Mouse (Mus musculus) forebrain, embryonic 16.5 days (tissue): ENCODE measurements around the gene Atad3a. TPM values are rescaled to one million over a fixed set of nuclear protein-coding genes. Genes with fewer than 3 reads are reported as not detected.
"Not testable (repeated sequence)": the region's sequence is repeated elsewhere in the genome, so short reads cannot be mapped to it uniquely, and the experiment has no call there.

ENCODE experiments used
- ATAC-seq: fragments of 200-750 bp; cut with Nextera tagmentation; 2 replicates; pipeline ENCODE4 v1.8.0; 2017; ENCODE audit warnings: mild to moderate bottlenecking, moderate library complexity
- H3K27ac ChIP-seq: fragments of 300-500 bp; sonication (generic); 2 replicates; pipeline ENCODE4 v1.5.1; 2014; ENCODE audit warnings: low read length, control low read depth
- H3K27me3 ChIP-seq: fragments of 300-500 bp; sonication (generic); replicated peaks from 2 replicates; pipeline ENCODE4 v1.6.1; 2014; ENCODE audit warnings: low read length; ENCODE audit not compliant: control insufficient read depth, insufficient read depth
- H3K36me3 ChIP-seq: fragments of 300-500 bp; sonication (generic); 2 replicates; pipeline ENCODE4 v1.6.1; 2014; ENCODE audit not compliant: control insufficient read depth, insufficient read depth
- H3K4me1 ChIP-seq: fragments of 300-500 bp; sonication (generic); replicated peaks from 2 replicates; pipeline ENCODE4 v1.6.1; 2014; ENCODE audit warnings: low read length; ENCODE audit not compliant: control insufficient read depth, insufficient read depth
- H3K4me2 ChIP-seq: fragments of 300-500 bp; sonication (generic); 2 replicates; pipeline ENCODE4 v1.6.1; 2014; ENCODE audit warnings: mild to moderate bottlenecking, low read length, control low read depth
- H3K4me3 ChIP-seq: fragments of 300-500 bp; sonication (generic); replicated peaks from 2 replicates; pipeline ENCODE4 v1.5.1; 2014; ENCODE audit warnings: mild to moderate bottlenecking, low read length, control low read depth
- H3K9ac ChIP-seq: fragments of 300-500 bp; sonication (generic); replicated peaks from 2 replicates; pipeline ENCODE4 v1.6.1; 2014; ENCODE audit warnings: low read depth, low read length, control low read depth
- H3K9me3 ChIP-seq: fragments of 300-500 bp; sonication (generic); 2 replicates; pipeline ENCODE4 v1.6.1; 2016; ENCODE audit warnings: low read length; ENCODE audit not compliant: control insufficient read depth
- WGBS: fragments of 180-500 bp; shearing (Covaris S2); extraction: QIAGEN DNeasy Blood & Tissue Kit; methylation state at CpG from one replicate; pipeline ENCODE4 v1.1.7; 2014; 5-methylcytosine and 5-hydroxymethylcytosine counted together
- polyA plus RNA-seq: library from polyadenylated mRNA; unstranded; fragments of >200 nt; fragmentation: Nextera tagmentation; extraction: Ambion mirVana; gene quantifications from 2 replicates; pipeline ENCODE4 v1.2.1, GENCODE M21; 2015

Gene Atad3a
- polyA plus RNA-seq, 1 experiment from 2014 or later: 101 TPM

GRCm38 (mm10) chr4:155745136-155745535 lies 15.8 kb downstream of the Atad3a start:
- peaks cover 29% of the 10 kb centered on the region for H3K36me3 ChIP-seq
- no peaks in the 10 kb centered on the region for H3K4me1 ChIP-seq
- no peak overlapping the region for H3K4me3 ChIP-seq
- no peak for ATAC-seq
- no peak overlapping the region for H3K9ac ChIP-seq
- no peak overlapping the region for H3K4me2 ChIP-seq
- no peaks in the 10 kb centered on the region for H3K27me3 ChIP-seq
- WGBS: 90% methylated on average over 5 of the region's 5 CpGs
- H3K27ac ChIP-seq: no peak overlapping the region
- no peaks in the 10 kb centered on the region for H3K9me3 ChIP-seq

DNA sequence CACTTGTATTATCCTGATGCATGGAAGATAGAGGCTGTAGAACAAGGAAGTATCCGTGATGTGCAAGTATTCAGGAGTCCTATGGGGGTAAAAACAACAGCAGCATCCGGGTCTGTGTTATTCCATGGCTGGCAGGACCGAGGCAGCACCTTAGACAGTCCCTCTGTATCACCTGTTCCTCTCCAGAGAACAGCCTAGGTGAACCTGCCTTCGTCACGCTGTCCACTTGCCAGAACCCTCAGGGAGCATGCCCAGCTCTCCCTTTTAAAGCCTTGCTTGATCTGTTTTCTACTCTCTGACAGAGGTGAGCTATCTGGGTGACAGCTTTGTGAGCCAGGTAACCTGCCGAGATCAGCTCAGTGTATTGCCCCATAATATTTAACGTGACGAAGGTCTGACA lies 16.4 kb downstream of the Atad3a start:
- no peak overlapping the region for H3K27ac ChIP-seq
- no peaks in the 10 kb centered on the region for H3K4me1 ChIP-seq
- no peaks in the 10 kb centered on the region for H3K27me3 ChIP-seq
- H3K36me3 ChIP-seq: peaks cover 29% of the 10 kb centered on the region
- ATAC-seq: no peak
- WGBS: 92% methylated on average over 8 of the region's 8 CpGs
- H3K4me3 ChIP-seq: no peak overlapping the region
- H3K9ac ChIP-seq: no peak overlapping the region
- H3K9me3 ChIP-seq: no peaks in the 10 kb centered on the region
- H3K4me2 ChIP-seq: no peak overlapping the region

- Histone ChIP-seq H3K9ac (no peak overlapping the region), H3K9me3 (no peaks in the 10 kb centered on the region), H3K4me2 (no peak overlapping the region), H3K27ac (no peak overlapping the region), H3K36me3 (peaks cover 17% of the 10 kb centered on the region; the same call in 1 of the 2 replicates), H3K4me3 (no peak overlapping the region), H3K4me1 (no peaks in the 10 kb centered on the region), H3K27me3 (no peaks in the 10 kb centered on the region)
- ATAC-seq: no peak
- WGBS: 95% methylated on average over 5 of the region's 5 CpGs
Observed at GRCm38 (mm10) chr4:155742684-155743083, 18.2 kb downstream of the Atad3a start.

GRCm38 (mm10) chr4:155740681-155741080 lies 20.2 kb downstream of the Atad3a start:
- not testable (repeated sequence) for H3K4me2 ChIP-seq, H3K4me3 ChIP-seq, H3K27me3 ChIP-seq, H3K27ac ChIP-seq, ATAC-seq, H3K9ac ChIP-seq, H3K9me3 ChIP-seq
- Histone ChIP-seq H3K4me1 (peaks cover 11% of the 10 kb centered on the region), H3K36me3 (peaks cover 12% of the 10 kb centered on the region; the same call in 1 of the 2 replicates)
- WGBS: 91% methylated on average over 10 of the region's 10 CpGs

DNA sequence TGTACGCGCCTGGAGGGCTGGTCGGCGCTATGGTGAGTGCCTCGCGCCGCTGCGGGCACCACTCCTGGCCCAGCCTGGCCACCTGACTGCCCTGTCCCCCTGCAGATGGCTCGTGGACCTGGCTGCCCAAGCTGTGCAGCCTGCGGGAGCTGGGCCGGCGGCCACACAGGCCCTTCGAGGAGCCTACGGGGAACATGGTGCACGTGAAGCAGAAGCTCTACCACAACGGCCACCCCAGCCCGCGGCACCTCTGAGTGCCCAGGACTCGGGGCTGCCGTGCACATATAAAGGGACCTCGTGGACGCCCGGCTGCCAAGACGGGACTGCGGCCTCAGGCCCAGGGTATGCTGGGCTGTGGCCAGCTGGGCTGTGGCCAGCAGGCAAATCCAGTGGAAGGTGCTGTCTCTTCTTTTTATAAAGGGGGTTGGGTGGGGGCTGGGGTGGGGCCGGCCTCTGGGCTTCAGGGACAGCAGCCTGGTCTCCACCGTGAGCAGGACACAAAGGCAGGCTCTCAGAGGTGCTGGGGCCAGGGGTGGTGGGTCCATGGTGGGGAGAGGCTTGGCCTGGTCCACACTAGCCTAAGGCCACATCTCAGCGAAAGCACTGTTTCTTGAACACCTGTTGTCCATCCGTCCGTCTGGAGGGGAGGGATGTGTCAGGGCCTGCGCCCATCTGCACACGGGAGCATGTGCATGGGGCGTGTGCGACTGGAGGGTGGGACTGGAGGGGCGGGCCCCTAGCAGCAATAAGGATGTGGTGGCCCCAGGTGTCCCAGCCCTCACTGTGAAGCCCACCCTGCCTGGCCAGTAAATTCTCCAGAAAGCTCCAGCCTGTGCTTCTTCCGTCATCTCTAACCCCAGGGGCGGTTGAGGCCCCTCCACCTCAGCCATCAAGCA lies 20.9 kb downstream of the Atad3a start:
- H3K27ac ChIP-seq: no peak overlapping the region
- no peak for ATAC-seq
- 67% methylated on average over 37 of the region's 37 CpGs for WGBS

GRCm38 (mm10) chr4:155739152-155739551 lies 21.7 kb downstream of the Atad3a start:
- Histone ChIP-seq H3K4me1 (peaks cover 16% of the 10 kb centered on the region), H3K9ac (no peak overlapping the region), H3K9me3 (no peaks in the 10 kb centered on the region), H3K27ac (no peak overlapping the region), H3K4me3 (no peak overlapping the region), H3K27me3 (no peaks in the 10 kb centered on the region), H3K36me3 (peaks cover 4% of the 10 kb centered on the region; the same call in 1 of the 2 replicates), H3K4me2 (no peak overlapping the region)
- WGBS: 82% methylated on average over 6 of the region's 6 CpGs
- ATAC-seq: no peak

More for the DNA sequence above, 20.9 kb downstream of the Atad3a start:
- no peak overlapping the region for H3K4me3 ChIP-seq
- no peak overlapping the region for H3K9ac ChIP-seq
- peaks cover 8% of the 10 kb centered on the region; the same call in 1 of the 2 replicates for H3K36me3 ChIP-seq
- no peaks in the 10 kb centered on the region for H3K27me3 ChIP-seq
- no peaks in the 10 kb centered on the region for H3K9me3 ChIP-seq
- no peak overlapping the region for H3K4me2 ChIP-seq
- H3K4me1 ChIP-seq: peaks cover 14% of the 10 kb centered on the region

- Histone ChIP-seq H3K27ac (no peak overlapping the region), H3K36me3 (peaks cover 4% of the 10 kb centered on the region; the same call in 1 of the 2 replicates)
- whole genome bisulfite sequencing: 70% methylated on average over 8 of the region's 8 CpGs
Observed at GRCm38 (mm10) chr4:155738262-155738661, 22.6 kb downstream of the Atad3a start.

DNA sequence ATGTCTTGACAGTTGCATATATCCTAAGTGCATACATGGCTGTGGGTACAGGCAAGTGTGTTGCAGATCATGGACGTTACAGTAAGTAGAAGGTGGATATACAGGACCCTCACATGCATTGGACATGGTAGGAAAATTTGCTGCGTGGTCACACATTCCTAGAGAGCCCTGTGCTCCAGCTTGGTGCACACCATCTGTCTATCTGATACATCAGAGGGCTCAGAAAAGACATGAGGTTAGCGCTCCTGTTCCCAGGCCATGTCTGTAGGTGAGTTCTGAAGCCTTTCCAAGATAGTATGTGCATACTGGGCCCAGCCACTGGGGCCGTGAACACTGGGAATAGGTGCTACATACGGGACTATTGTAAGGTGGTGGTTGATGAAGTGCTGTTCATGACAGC lies 24.5 kb downstream of the Atad3a start:
- ATAC-seq: no peak
- 86% methylated on average over 5 of the region's 5 CpGs for WGBS
- Histone ChIP-seq H3K4me2 (peak overlapping the region; percentile 97), H3K4me3 (no peak overlapping the region; the same call in 1 of the 2 replicates), H3K4me1 (peaks cover 25% of the 10 kb centered on the region), H3K36me3 (no peaks in the 10 kb centered on the region), H3K27ac (no peak overlapping the region), H3K27me3 (no peaks in the 10 kb centered on the region), H3K9me3 (no peaks in the 10 kb centered on the region), H3K9ac (0 out of 2 replicates have a peak overlapping the region, but pooled peaks have one; percentile 95)

More at GRCm38 (mm10) chr4:155738262-155738661, 22.6 kb downstream of the Atad3a start:
- no peaks in the 10 kb centered on the region for H3K27me3 ChIP-seq
- no peak overlapping the region for H3K9ac ChIP-seq
- no peak overlapping the region for H3K4me2 ChIP-seq
- no peak overlapping the region for H3K4me3 ChIP-seq
- H3K9me3 ChIP-seq: no peaks in the 10 kb centered on the region
- peaks cover 25% of the 10 kb centered on the region for H3K4me1 ChIP-seq
- ATAC-seq: no peak

DNA sequence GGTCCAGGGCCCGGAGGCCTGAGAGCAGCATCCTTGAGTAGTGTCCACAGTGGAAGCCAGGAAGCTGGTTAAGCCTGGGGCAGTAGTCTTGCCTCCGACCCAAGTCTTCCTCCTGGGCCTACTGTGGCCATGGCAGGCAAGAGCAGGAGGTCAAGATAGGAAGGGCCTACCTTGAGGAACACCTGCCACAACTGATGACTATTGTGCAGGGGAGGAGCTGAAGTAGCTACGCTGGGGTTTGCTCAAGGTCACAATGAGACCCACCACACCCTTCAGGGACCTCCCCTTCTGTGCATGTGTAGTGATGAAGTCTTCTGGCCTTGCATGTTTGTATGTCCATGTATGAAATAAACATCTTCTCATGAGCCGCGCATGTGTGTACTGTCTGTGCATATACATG lies 25.1 kb downstream of the Atad3a start:
- no peaks in the 10 kb centered on the region for H3K36me3 ChIP-seq
- peak overlapping the region; percentile 97 for H3K4me2 ChIP-seq
- H3K9me3 ChIP-seq: no peaks in the 10 kb centered on the region
- ATAC-seq: no peak
- peaks cover 25% of the 10 kb centered on the region for H3K4me1 ChIP-seq
- H3K27ac ChIP-seq: peak overlapping the region; percentile 42; the same call in 1 of the 2 replicates
- peak overlapping the region; percentile 79 for H3K4me3 ChIP-seq
- H3K9ac ChIP-seq: peak overlapping the region; percentile 95
- 59% methylated on average over 5 of the region's 5 CpGs for WGBS
- H3K27me3 ChIP-seq: no peaks in the 10 kb centered on the region
